In genomic region chr17:47545861-47546331, GRCm38 (mm10) we compare ENCODE assay signal across 11 mouse cellular contexts. TPM values are rescaled to one million over a fixed set of nuclear protein-coding genes. Genes with fewer than 3 reads are reported as not detected.
A peak's percentile ranks its signal among the peaks of the same experiment; 100 is the strongest.
DNase-seq lines count a peak whose midpoint lies in the region; ATAC-seq and TF ChIP-seq lines count a peak whose summit lies in the region.
"Had no signal": no experiment of that assay in that cellular context is flagged by ENCODE, and none has a peak within 500 bp of the region (broad histone marks: within the 10 kb centered on the region; RNA-seq: fewer than 3 reads in every experiment).

No protein-coding gene starts in this region.

- H3K36me3 ChIP-seq in lung, embryonic 14.5 days (ENCODE audit: insufficient read depth), result no peaks in the 10 kb centered on the region
- H3K36me3 ChIP-seq in intestine, embryonic 14.5 days (ENCODE audit: control insufficient read depth, insufficient read depth, low read length), result no peaks in the 10 kb centered on the region
- no peaks in the 10 kb centered on the region for H3K36me3 ChIP-seq in neural tube, embryonic 15.5 days
- no peaks in the 10 kb centered on the region for H3K36me3 ChIP-seq in kidney, embryonic 16.5 days (ENCODE audit: insufficient read depth, low read length)

- H3K9ac ChIP-seq in lung, embryonic 14.5 days, result peak overlapping the region; percentile 25; the same call in 1 of the 2 replicates
- H3K9ac ChIP-seq in intestine, embryonic 14.5 days (ENCODE audit: low read length), result no peak overlapping the region
- no peak overlapping the region for H3K9ac ChIP-seq in neural tube, embryonic 15.5 days (replicated peaks)
- H3K9ac ChIP-seq in kidney, embryonic 16.5 days (replicated peaks; ENCODE audit: low read length), result no peak overlapping the region

- 0 out of 2 replicates have a peak overlapping the region, but pooled peaks have one; percentile 4 for H3K4me3 ChIP-seq in lung, embryonic 14.5 days (ENCODE audit: low read depth, low read length)
- no peak overlapping the region for H3K4me3 ChIP-seq in intestine, embryonic 14.5 days (ENCODE audit: low read depth, low read length)
- 0 out of 2 replicates have a peak overlapping the region, but pooled peaks have one; percentile 15 for H3K4me3 ChIP-seq in neural tube, embryonic 15.5 days (replicated peaks)
- H3K4me3 ChIP-seq in kidney, embryonic 16.5 days (ENCODE audit: low read length), result no peak overlapping the region

- H3K4me1 ChIP-seq in lung, embryonic 14.5 days (ENCODE audit: insufficient read depth), result no peaks in the 10 kb centered on the region
- H3K4me1 ChIP-seq in intestine, embryonic 14.5 days (replicated peaks; ENCODE audit: control insufficient read depth, insufficient read depth, low read length), result no peaks in the 10 kb centered on the region; the same call in 1 of the 2 replicates
- H3K4me1 ChIP-seq in neural tube, embryonic 15.5 days, result no peaks in the 10 kb centered on the region
- 0 out of 2 replicates have a peak, but pooled peaks cover 7% of the 10 kb centered on the region for H3K4me1 ChIP-seq in kidney, embryonic 16.5 days (ENCODE audit: insufficient read depth, low read length)

- TF ChIP-seq CTCF in lung, embryonic 14.5 days (IDR thresholded peaks at IDR 0.05; ENCODE audit: low read depth), result no peak

- no peaks in the 10 kb centered on the region for H3K27me3 ChIP-seq in lung, embryonic 14.5 days (ENCODE audit: insufficient read depth, low read length)
- H3K27me3 ChIP-seq in intestine, embryonic 14.5 days (replicated peaks; ENCODE audit: control insufficient read depth, insufficient read depth, low read length), result no peaks in the 10 kb centered on the region
- H3K27me3 ChIP-seq in neural tube, embryonic 15.5 days (replicated peaks), result no peaks in the 10 kb centered on the region
- no peaks in the 10 kb centered on the region for H3K27me3 ChIP-seq in kidney, embryonic 16.5 days (ENCODE audit: insufficient read depth, low read length)

- 0 out of 2 replicates have a peak, but pooled peaks have one; percentile 17 for ATAC-seq in lung, embryonic 14.5 days (ENCODE audit: insufficient read depth)
- no peak for ATAC-seq in intestine, embryonic 14.5 days (replicated peaks; ENCODE audit: low FRiP score, low TSS enrichment, low read depth)
- ATAC-seq in neural tube, embryonic 15.5 days (ENCODE audit: low FRiP score), result 0 out of 2 replicates have a peak, but pooled peaks have one; percentile 38
- no peak for ATAC-seq in kidney, embryonic 16.5 days (ENCODE audit: low FRiP score, low TSS enrichment)

- peak; percentile 54 for DNase-seq in lung, embryonic 14.5 days
- no peak for DNase-seq in lung, postnatal 36 days
- peak; percentile 85 for DNase-seq in adrenal gland, adult 8-10 months
- DNase-seq in intestine, embryonic 14.5 days (ENCODE audit: low spot score), result peak; percentile 62
- DNase-seq in yolk sac, embryonic 10.5 days (ENCODE audit: low spot score), result no peak
- no peak for DNase-seq in kidney, adult 8-10 months
- DNase-seq: kidney, postnatal 36 days; retina, postnatal 1 day had no signal

- 57% methylated on average over 17 of the region's 17 CpGs for WGBS in lung, embryonic 14.5 days
- 69% methylated on average over 17 of the region's 17 CpGs for WGBS in intestine, embryonic 14.5 days
- 56% methylated on average over 17 of the region's 17 CpGs for WGBS in neural tube, embryonic 15.5 days
- WGBS in kidney, embryonic 16.5 days, result 77% methylated on average over 17 of the region's 17 CpGs

- peak overlapping the region; percentile 49; the same call in 1 of the 2 replicates for H3K4me2 ChIP-seq in lung, embryonic 14.5 days
- peak overlapping the region; percentile 31; the same call in 1 of the 2 replicates for H3K4me2 ChIP-seq in intestine, embryonic 14.5 days (ENCODE audit: low read length)
- peak overlapping the region; percentile 36 for H3K4me2 ChIP-seq in neural tube, embryonic 15.5 days
- H3K4me2 ChIP-seq in kidney, embryonic 16.5 days (replicated peaks; ENCODE audit: low read depth, low read length), result no peak overlapping the region; the same call in 1 of the 2 replicates

- H3K9me3 ChIP-seq in lung, embryonic 14.5 days (ENCODE audit: low read depth, low read length), result no peaks in the 10 kb centered on the region
- H3K9me3 ChIP-seq in intestine, embryonic 14.5 days (ENCODE audit: control insufficient read depth, low read length), result no peaks in the 10 kb centered on the region
- H3K9me3 ChIP-seq in neural tube, embryonic 15.5 days (replicated peaks), result no peaks in the 10 kb centered on the region
- no peaks in the 10 kb centered on the region for H3K9me3 ChIP-seq in kidney, embryonic 16.5 days (ENCODE audit: low read length)

- H3K27ac ChIP-seq in lung, embryonic 14.5 days (ENCODE audit: low read depth), result no peak overlapping the region
- H3K27ac ChIP-seq in intestine, embryonic 14.5 days (ENCODE audit: low read depth), result peak overlapping the region; percentile 51; the same call in 1 of the 2 replicates
- H3K27ac ChIP-seq in neural tube, embryonic 15.5 days (replicated peaks), result peak overlapping the region; percentile 60; the same call in 1 of the 2 replicates
- no peak overlapping the region for H3K27ac ChIP-seq in kidney, embryonic 16.5 days (ENCODE audit: low read length)
- H3K27ac ChIP-seq: macrophage had no signal

RNA-seq across cellular contexts. Expression of gene Ccnd3, which starts 41.0 kb away (rescaled TPM):
- 289 and 308 TPM in 2 replicates for polyA plus RNA-seq in lung, embryonic 14.5 days (2014; fragmentation: Nextera tagmentation; extraction: Ambion mirVana)
- 100 to 1,000 TPM; 350 to 623 (median 446) TPM for total RNA-seq in adrenal gland, adult 8-10 months (2022)
- polyA plus RNA-seq in intestine, embryonic 14.5 days (2014; fragmentation: Nextera tagmentation; extraction: Ambion mirVana), result 450 and 457 TPM in 2 replicates
- polyA plus RNA-seq in neural tube, embryonic 15.5 days (2015; fragmentation: Nextera tagmentation; extraction: Ambion mirVana), result 76.5 and 139 TPM in 2 replicates
- polyA plus RNA-seq in kidney, embryonic 16.5 days (2015; fragmentation: Nextera tagmentation; extraction: Ambion mirVana), result 295 and 301 TPM in 2 replicates

RNA-seq across cellular contexts. Expression of gene Taf8, which starts 43.8 kb away (rescaled TPM):
- polyA plus RNA-seq in lung, embryonic 14.5 days (2014; fragmentation: Nextera tagmentation; extraction: Ambion mirVana), result 22.1 and 26.8 TPM in 2 replicates
- total RNA-seq in adrenal gland, adult 8-10 months (2022), result 10 to 100 TPM; 22.8 to 29.9 (median 25.9) TPM
- polyA plus RNA-seq in intestine, embryonic 14.5 days (2014; fragmentation: Nextera tagmentation; extraction: Ambion mirVana), result 21.5 and 25.0 TPM in 2 replicates
- 19.5 and 21.5 TPM in 2 replicates for polyA plus RNA-seq in neural tube, embryonic 15.5 days (2015; fragmentation: Nextera tagmentation; extraction: Ambion mirVana)
- 35.1 and 35.8 TPM in 2 replicates for polyA plus RNA-seq in kidney, embryonic 16.5 days (2015; fragmentation: Nextera tagmentation; extraction: Ambion mirVana)

Comparison
In these comparisons a context has a peak if more than half of its experiments do, and no peak if none do; other contexts are left out.
1. DNase-seq: peak in lung, embryonic 14.5 days (single experiment), adrenal gland, adult 8-10 months (single experiment) and intestine, embryonic 14.5 days (single experiment); none in lung, postnatal 36 days (single experiment), yolk sac, embryonic 10.5 days (single experiment) and kidney, adult 8-10 months (0 of 2).
2. ATAC-seq: peak in lung, embryonic 14.5 days (single experiment) and neural tube, embryonic 15.5 days (single experiment); none in intestine, embryonic 14.5 days (single experiment) and kidney, embryonic 16.5 days (single experiment).
3. H3K27ac ChIP-seq: peak in intestine, embryonic 14.5 days (single experiment) and neural tube, embryonic 15.5 days (single experiment); none in lung, embryonic 14.5 days (single experiment) and kidney, embryonic 16.5 days (single experiment).
4. H3K4me3 ChIP-seq: peak in lung, embryonic 14.5 days (single experiment) and neural tube, embryonic 15.5 days (single experiment); none in intestine, embryonic 14.5 days (single experiment) and kidney, embryonic 16.5 days (single experiment).